Mouse (Mus musculus): ENCODE measurements around the gene Zfyve28.

Zfyve28 gene

DNA sequence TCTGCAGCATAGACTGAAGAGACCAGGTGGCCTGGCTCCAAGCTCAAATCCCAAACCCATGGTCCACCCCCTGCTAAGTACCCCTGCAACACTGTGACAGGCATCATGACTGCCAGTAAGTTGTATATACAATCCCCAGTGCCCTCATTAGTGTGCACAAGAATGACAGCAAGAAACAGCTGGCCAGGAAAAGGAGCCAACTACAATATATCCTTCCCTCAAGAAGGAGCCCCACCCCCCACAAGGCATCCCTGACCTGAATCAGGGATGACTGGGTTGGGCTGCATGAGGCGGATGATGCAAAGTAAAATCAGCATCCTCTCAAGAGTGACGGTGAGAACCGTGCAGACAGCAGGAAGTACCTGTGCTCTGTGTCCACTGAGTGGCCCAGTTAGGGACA is 38.2 kb downstream of the Zfyve28 start:
- DNase-seq (ENCODE audit: low spot score), result no peak

DNA sequence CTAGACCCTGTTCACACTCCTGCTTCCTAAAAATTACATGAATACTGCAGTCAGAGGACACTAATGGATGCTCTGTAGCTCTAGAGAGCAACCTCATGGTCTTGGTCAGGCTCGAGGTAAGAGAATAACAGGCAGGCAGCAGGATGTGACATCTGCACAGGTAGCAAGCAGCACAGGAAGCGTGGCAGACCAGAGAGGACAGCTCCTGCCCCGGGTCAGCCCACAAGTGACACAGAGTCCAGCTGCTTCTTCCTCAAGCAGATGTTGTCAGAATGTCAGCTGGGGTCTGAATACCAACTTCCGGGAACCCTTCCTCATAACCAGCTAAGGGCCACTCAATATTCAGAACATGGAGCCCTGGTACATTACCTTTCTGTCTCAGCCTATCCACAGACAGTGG is 39.1 kb downstream of the Zfyve28 start:
- no peak for DNase-seq (ENCODE audit: low spot score)

DNA sequence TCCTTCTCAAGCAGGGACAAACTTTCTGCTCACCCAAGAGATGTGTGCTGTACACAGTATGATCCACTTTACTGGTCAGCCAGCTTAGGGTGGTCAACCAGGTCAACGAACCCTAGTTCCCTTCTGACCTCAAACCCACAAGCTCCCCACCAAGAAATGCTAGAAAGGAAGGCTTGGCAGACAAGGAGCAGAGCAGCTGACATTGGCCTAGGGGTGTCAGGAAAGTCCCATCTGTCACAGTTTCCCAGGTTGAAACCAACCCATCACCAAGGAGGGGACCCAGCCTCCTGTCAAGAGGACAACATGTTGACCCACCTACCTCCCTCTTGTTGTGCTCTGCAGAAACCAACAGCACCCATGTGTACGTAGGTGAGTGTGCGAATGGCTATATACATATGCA is 41.8 kb downstream of the Zfyve28 start:
- DNase-seq (ENCODE audit: low spot score), result no peak

DNA sequence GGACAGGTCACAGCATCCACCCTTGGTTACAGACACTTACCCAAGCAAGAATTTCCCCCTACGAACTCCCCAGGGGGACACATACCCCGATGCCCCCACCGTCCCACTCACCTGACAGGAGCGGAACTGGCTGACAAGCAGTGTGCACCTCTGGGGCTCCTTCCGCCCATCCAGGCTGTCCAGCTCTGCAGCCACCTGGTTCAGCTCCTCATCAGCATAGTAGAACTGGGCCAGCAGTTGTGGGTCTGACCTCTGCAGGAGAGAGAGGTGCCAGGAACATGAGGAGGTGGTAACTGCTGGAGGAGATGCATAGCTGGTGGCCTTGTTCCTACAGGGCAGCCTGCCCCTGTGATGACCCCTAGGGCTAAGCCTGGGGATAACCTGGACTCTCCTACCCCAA is 45.2 kb downstream of the Zfyve28 start:
- DNase-seq (ENCODE audit: low spot score), result no peak

DNA sequence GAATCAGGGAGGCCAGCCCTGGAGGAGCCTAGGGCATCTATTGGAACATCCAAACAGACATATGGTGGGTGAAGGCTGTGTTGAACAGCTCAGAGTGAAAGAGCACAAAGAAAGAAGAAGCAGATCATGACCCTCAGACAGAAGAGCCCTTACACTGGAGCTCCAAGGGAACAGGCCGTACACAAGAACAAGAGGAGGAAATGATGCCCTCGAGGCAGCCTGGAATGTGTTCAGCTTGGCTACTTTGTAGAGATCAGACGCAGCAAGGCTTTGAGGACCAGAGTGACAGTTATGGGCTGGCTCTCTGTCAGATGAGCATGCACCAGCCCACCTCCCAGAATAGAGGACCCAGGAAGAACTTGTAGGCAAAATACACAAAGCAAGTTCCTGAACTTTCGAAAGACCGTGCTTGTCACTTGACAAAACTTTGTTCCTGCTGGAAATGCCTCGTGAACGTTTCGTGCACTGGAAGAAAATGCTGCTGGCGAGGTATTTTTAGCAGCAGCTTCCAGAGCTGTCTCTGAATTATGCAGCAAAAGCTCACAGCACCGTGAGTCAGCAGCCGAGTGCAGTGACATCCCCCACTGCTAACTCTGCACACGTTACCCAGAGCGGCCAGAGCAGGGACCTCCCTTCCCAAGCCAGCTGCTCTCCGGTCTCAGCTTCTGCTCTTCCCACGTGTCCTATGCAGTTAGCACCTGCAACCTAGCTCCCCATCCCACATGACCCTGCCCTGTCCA is 45.9 kb downstream of the Zfyve28 start:
- no peak for DNase-seq (ENCODE audit: low spot score)

DNA sequence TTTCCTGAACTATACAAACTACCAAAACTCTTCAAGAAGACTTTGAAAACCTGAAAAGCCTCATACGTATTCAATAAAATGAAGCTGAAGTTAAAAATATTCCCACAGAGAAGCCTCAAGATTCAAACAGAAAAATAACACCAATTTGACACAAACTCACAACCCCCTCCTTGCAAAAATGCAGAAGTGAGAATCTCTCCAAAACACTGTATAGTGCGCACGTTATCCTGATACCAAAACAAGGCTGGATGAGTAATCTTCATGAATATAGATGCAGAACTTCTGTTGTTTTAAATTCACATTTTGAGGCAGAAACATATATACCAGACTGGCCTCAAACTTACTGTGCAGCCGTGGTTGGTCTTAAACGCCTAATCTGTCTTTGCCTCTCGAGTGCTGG is 49.8 kb downstream of the Zfyve28 start:
- no peak for DNase-seq (ENCODE audit: low spot score)

DNA sequence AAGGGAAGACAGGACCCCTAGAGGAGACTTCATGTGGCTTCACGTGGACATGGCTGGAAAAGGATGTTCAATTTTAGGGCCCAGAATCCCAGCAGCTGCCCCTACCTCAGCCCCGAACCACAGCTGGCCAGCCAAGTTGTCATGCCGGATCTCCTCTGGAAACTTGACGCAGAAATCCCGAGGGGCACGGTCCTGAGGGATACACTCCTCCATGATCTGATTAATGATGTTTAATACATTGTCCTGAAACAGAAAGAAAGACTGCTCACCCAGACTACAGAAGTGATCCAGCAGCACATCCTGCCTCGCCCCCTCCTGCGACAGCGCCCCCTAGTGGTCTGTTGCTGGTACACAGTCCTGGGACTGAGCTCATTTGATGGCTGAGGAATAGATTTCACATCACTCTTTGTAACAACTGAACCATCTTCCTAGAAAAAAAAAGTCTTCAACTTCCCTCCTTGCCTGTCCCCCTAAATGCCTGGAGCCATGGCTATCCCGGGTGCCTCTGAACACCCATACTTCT is 52.3 kb downstream of the Zfyve28 start:
- DNase-seq (ENCODE audit: low spot score), result peak; percentile 81

DNA sequence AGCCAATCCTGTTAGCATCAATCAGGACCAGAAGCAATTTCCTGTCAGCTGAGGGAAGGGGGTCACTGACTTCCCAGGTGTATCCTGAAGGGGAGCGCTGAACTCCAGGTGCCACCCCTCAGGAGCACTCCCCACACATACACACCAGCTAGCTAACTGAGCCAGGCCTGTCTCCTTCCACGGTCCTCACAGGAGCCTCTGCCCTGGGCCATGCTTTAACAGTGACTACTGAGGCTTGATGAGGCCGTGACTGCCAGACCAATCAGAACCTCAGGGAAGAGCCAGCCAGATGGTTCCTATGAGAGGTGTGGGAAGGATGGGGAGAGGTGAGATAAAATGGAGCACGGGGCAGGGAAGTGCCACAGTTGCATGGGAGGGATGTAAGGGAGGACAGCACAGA is 53.2 kb downstream of the Zfyve28 start:
- DNase-seq (ENCODE audit: low spot score), result no peak

DNA sequence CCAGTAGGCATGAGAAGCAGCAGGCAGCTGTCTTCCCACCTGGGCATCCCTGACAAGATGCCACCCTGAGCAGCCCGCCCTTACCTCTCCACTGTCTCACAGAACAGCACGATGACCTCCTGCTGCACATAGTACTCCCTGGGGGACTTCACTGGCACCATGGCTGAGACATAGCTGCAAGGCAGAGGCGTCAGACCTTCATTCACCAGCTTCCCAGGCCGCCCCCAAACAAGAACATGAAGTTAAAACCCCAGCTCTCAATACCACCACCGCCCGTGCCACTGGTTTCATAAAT is 55.1 kb downstream of the Zfyve28 start:
- DNase-seq (ENCODE audit: low spot score), result no peak

DNA sequence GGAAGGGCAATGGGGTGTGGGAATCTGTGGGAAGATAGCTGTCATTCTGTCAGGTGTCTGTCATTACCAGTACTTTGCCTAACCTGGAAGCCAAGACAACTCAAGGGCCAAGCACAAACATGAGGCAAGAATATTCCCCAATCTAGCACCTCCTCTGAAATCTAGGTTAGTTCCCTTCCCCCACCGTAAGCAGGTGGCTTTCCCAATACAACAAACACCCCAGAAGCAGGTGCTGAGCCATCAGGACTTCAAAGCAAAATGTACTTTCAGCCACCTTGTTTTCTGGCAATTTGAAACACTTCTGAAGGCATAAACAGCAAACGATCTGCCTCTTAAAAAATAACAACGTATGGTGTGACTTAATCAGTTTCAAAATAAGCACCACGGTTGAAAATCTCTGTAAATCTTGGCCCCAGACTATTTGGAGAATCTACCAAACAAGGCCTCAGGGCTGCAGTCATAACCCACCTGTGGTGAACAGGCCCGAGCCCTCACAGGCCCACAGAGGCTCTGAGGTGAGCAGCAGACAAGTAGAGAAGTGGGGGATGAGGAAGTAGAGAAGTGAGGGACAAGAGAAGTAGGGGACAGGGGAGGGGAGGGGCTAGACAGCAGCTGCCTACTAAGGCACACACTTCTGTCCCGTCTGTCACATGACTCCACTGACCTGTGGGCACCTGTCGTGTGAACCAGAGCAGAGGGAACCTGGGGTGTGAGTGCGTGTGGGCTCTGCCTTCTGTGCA is 55.6 kb downstream of the Zfyve28 start:
- no peak for DNase-seq (ENCODE audit: low spot score)

DNA sequence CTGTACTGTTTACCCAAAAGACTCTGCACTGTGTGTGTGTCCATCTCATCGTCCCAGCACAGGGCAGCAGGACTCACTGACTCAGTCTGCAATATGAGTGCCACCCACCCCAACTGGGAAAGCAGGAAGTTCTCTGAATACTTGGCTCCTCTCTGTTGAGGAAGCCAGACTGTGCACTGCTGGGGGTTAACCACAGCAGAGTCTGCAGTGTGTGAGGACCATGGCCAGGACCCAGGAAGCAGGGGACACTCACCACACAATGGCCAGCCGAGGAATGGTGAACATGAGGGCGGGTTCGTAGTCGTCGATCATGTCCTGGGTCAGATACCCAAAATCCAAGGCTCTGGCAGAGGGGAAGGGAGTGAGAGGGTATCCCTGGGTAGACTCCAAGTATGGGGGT is 56.3 kb downstream of the Zfyve28 start:
- DNase-seq (ENCODE audit: low spot score), result no peak

DNA sequence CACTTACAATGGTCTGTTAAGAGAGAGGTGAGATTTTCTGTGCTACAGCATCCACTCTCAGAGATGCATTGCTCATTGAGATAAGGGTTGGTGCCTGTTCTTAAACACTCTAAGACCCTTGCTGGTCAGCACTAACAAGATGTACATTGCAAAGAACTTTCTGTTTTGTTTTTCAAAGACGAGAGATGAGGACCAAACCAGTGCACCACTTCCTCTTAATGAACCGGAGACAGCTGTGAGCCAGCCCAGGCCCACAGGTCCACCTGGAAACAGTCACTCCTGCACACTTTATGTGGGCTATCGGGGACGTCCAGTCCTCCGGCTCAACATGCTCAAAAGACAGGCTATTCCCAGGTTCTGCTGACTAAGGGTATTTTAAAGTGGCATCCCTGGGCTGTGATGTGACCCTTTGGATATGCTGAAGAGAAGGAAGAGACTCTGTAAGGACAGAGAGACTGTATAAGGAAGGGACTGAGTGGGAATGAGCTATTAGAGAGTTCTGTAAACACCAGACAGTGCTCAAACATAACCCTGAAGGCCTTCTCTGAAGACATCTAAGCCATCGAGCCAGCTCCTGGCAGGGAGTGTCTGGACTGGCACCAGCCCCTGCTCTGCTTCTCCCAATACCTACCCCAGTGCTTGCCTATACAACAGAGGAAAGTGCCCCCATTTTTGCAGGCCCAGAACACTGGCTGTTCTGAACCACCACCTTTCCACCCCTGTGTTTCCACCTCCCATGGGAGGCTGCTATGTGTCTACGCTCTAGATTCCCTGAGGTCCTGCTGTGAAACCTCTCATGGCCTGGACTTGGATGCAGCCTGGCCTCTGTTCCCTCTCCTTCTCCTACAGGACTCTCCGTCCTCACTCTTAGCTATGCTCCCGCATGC is 57.4 kb downstream of the Zfyve28 start:
- DNase-seq (ENCODE audit: low spot score), result no peak

DNA sequence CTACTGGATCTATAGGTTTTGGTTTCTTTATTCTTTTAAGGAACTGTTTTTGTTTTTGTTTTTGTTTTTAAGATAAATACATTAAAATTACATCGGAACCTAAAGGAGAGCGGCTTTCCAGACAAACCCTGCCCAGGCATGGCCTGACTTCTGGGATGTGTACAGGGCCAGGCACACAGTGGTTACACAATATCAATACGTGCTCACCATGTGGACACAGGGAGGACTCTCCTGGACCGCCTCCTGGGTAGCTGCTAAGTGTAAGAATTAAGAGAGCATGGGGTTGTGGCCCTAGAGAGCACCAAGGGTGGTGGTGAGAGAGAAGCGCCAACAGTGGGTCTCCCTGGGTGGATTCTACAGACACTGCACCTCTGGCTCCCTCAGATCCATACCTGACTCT is 58.7 kb downstream of the Zfyve28 start:
- DNase-seq (ENCODE audit: low spot score), result no peak

DNA sequence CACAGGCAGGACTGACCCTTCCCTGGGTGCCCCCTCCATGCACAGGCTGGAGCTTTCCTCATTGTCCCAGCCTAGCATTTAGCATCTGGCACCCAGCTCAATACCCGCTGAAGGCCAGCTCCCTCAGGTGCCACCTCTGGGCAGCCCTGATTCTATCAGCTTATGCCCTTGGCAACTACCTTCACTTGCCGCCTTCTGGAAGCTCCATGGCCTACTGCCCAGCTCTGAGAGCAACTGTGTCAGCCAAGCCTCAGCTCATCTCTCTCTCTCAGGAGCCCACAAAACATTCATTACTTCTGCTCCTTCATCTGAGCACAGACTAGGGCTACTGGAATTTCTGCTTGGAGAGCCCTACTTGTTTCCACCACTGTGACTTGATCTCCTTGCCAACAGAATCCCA is 62.7 kb downstream of the Zfyve28 start:
- no peak for DNase-seq (ENCODE audit: low spot score)

DNA sequence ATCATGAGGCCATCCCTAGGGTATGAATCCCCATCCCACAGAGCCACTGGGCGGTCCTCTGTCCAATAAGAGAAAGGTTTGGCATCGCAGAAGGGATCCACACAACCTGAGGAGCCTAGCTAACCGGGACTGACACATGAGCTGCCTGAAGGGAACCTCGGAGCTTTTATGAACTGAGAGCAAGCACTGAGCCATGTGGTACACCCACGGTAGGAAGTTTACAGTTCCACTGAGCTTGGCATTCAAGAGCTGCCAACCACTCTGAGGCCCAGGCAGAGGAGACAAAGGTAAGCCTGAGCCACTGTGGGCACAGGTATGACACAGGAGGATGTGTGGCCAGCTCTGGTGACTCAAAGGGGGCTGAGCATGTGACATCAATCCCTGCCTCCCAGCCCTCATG is 63.7 kb downstream of the Zfyve28 start:
- no peak for DNase-seq (ENCODE audit: low spot score)

DNA sequence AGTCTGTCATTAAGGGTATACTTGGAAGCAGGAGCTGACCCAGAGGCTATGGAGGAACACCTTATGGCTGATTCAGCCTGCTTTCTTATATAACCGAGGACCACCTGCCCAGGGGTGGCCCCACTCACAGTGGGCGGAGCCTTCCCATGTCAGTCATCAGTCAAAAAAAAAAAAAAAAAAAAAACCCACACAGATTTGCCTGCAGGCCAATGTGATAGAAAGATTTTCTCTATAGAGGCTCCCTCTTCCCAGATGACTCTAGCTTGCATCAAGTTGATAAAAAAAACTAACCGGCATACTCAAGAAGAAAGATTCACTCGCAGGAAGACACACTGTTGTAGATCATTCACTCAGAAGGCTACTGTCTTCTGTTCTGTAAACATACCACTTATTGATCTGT is 68.2 kb downstream of the Zfyve28 start:
- DNase-seq (ENCODE audit: low spot score), result no peak

DNA sequence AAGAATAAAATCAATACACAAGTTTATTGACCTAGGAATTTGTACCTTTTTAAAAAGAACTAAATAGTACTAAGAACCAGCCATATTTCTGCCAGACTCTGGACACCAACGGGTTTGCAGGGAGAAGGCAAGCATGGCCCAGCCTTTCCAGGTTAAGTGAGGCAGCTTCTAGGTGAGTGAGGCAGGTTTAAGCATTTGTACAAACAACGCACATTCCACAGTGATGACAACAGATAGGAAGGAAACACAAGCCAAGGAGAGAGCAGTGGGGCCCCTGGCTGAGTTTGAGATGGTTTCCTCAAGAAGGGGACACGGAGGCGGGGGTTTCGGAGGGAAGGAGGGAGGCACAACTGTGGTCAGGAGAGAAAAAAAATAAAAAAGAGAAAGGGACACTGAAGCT is 69.6 kb downstream of the Zfyve28 start:
- no peak for DNase-seq (ENCODE audit: low spot score)

DNA sequence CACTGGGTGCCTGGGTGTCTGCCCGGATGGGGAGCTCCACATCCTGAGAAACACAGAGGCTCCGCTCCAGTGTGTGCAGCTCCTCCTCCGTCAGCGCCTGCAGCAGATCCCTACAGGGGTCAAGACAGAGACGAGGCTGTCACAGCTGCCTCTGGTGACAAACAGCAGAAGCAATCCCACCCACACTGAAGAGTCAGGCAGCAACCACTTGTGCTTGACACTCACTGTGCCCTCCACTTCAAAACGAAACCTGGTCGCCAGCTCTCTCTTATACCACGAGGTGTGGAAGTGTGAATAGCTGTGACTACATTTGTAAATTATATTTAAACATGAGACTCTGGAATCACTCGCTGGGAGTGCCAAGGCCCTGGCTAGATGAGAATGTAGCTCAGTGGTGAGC is 70.5 kb downstream of the Zfyve28 start:
- no peak for DNase-seq (ENCODE audit: low spot score)

DNA sequence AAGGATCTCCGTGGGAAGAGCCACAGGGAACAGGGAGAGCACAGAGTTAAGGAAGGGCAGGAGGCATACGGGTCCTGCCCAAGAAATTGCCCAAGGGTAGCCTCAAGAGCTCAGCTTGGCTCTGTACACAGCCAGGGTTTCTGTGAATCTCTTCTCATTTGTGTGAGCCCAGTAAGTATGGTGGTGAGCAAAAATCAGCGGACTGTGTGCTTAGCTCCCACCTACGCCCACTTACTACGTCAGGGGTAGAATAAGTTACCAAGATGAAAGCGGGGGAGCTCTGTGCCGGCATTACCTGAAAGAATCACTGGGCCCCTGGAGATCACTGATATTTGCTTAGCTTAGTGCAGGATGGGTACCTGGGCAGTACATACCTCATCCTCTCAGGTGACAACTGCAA is 72.2 kb downstream of the Zfyve28 start:
- DNase-seq (ENCODE audit: low spot score), result no peak

DNA sequence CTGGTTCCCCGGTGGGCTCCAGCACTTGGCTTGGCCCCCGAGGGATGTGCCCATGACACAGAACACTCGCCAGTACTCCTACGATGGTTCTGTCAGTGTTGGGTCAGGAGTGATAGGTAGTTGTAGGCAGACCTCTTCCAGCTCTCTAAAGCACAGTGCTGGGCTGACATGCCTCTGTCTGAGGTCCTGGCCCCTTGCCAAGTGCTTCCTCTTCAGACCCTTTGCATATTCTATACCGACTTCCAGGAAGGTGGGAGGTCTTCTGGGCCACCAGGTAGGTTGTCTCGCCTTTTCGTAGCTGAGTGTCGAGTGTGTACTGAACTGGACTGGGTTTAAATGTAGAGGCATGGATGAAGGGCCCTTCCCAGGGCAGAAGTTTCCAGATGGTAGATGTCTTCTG is 74.6 kb downstream of the Zfyve28 start:
- DNase-seq (ENCODE audit: low spot score), result peak; percentile 55

DNA sequence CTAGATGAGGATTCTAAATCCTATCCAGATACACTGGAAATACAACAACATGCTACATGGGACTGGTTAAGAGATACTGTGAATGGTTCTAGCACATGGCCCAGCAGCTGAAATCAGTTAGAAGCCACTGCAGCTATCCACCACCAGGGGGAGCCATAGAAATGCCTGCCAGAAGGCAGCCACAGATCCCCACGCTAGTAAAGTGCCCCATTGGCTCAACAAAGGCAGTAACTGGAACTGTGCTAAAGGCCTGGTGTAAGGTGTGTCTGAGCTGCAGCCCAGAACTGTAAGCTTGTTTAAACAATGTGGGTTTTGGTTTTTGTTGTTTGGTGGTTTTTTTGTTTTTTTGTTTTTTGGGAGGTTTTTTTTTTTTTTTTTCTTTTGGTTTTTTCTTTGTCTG is 78.0 kb downstream of the Zfyve28 start:
- DNase-seq (ENCODE audit: low spot score), result peak; percentile 81

DNA sequence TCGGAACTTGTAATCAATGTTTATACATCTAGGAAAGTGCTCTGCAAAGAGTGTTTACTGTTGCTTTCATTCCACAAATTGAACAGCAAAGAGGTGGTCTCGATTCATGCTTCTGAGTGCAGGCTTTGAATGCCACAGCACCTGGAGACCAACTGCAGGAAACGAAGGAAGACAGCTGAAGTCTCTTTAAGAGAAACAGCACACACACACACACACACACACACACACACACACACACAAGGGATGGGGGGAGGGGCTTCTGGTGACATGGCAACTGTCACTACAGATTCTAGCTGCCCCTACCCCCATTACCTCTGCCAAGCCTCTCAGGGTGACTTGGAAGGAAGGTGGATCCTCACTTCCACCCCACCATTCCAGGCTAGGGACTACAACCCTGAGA is 80.7 kb downstream of the Zfyve28 start:
- no peak for DNase-seq (ENCODE audit: low spot score)

DNA sequence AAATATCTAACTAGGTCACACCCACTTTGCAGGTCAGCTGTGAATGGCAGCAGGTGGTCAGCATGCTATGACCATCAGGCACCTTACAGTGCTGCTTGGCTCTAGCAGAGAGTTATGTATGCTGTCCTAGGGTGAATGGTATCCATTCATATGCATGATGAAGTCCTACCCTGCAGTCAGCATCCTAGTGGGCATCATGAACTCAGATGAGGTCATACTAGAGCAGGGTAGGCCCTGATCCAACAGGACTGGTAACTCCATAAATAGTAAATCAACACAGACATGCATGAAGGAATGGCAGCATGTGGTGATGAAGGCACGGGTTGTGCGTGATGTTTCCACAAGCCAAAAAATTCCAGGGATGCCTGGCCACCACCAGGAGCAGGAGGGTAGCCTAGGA is 82.5 kb downstream of the Zfyve28 start:
- no peak for DNase-seq (ENCODE audit: low spot score)

Measured in testis, postnatal 10 days (tissue).